Mouse (Mus musculus) ES-E14 (cell line): ENCODE results near the gene Csrp1.

Source experiments
- CHD2 ChIP-seq: IDR thresholded peaks from 2 replicates; pipeline ENCODE4 v1.6.1; 2014; ENCODE audit warnings: mild to moderate bottlenecking, low read depth, low read length, inconsistent platforms
- HCFC1 ChIP-seq: IDR thresholded peaks from 2 replicates; pipeline ENCODE4 v1.6.1; 2012; ENCODE audit warnings: low read length, inconsistent platforms, borderline replicate concordance; ENCODE audit not compliant: insufficient read depth
- ZC3H11A ChIP-seq: IDR thresholded peaks from 2 replicates; pipeline ENCODE4 v1.6.1; 2012; ENCODE audit warnings: low read depth, mild to moderate bottlenecking, inconsistent platforms, low read length, borderline replicate concordance
- ZNF384 ChIP-seq: IDR thresholded peaks from 2 replicates; pipeline ENCODE4 v1.6.1; 2012; ENCODE audit warnings: low read depth, low read length, inconsistent platforms

- TF ChIP-seq CHD2 (no peak), HCFC1 (no peak), ZC3H11A (no peak), ZNF384 (no peak)
Measured at GRCm38 (mm10) chr1:135675449-135676129, 44.3 kb upstream of the Csrp1 start.
